Mouse (Mus musculus) bone marrow macrophage, adult 2 months (primary cell): ENCODE measurements around the gene Tmem63b.

Experiments used
- CTCF ChIP-seq: IDR thresholded peaks from 2 replicates; pipeline ENCODE4 v1.5.1; 2012; ENCODE audit warnings: low read depth, mild to moderate bottlenecking, low read length, moderate library complexity
- POLR2A ChIP-seq: IDR thresholded peaks from 2 replicates; pipeline ENCODE4 v1.6.1; 2012; ENCODE audit warnings: mild to moderate bottlenecking, low read depth, low read length, borderline replicate concordance

- TF ChIP-seq CTCF (no peak), POLR2A (no peak)
Measured at GRCm38 (mm10) chr17:45693812-45694565, 7.3 kb upstream of the Tmem63b start.
